Mouse (Mus musculus) heart, postnatal 14 days (tissue): Measurements from ENCODE around the gene Olfr568. TPM values are rescaled to one million over a fixed set of nuclear protein-coding genes. Genes with fewer than 3 reads are reported as not detected.

Experiments
- DNase-seq, 2 experiments: peaks; one replicate each; pipeline ENCODE4 v3.0.0; 2021 to 2022
- intact Hi-C: fragments of 180-260 bp; cut with DNase I; formaldehyde crosslinking; loops from one replicate; pipeline ENCODE4 v1.15.1; 2025
- long read RNA-seq, 2 experiments: library from polyadenylated mRNA; stranded (forward); transcript quantifications; one replicate each; pipeline ENCODE4 v2.0.0; 2021
- total RNA-seq, 2 experiments: library from RNA; stranded (reverse); gene quantifications; 2 replicates each; pipeline ENCODE4 v1.2.3; 2021

Gene Olfr568
- total RNA-seq, result not detected
- long read RNA-seq, experiment 1, result 0 reads
- long read RNA-seq, experiment 2, result 0 reads

DNA sequence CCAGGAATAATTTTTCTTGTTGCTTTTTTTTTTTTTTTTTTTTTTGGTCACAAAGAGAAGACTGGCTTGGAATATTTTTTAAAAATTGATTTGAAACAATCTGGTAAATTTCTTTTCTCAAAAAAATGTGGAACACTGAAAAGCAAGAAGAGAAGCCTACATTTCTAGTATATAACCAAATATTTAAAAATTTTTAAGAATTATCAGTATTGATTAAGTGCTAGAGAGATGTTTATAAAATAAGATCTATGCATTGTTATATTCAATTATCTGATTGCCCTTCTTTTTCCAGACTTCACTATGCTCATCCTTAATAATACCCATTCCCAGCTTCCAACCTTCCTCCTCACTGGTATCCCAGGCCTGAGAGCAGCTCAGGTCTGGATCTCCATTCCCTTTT, at the start of gene Olfr568:
Olfr568 (plus strand) TSS at position 301 of the 400 bp plus-strand sequence.
- no peak for DNase-seq
- intact Hi-C loops, result no loop called here

DNA sequence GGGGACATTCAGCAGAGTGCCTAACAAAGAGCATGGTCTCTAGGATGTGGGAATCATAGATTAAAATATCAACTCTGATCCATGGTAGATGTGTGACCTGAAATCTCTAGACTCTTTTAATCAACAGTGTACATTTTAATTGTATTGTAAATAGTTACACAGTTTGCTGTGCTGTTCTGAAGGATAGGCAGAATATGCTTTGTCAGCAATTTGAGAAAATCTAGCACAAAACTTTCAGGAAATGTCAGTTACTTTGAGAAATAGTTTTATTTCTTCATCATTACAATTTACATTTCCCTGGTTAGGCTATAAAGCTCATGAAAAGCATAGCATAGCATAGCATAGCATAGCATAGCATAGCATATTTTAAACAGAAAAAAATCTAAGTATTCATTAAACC, 21.1 kb upstream of the Olfr568 start:
- intact Hi-C loops, result no loop called here
- no peak for DNase-seq

DNA sequence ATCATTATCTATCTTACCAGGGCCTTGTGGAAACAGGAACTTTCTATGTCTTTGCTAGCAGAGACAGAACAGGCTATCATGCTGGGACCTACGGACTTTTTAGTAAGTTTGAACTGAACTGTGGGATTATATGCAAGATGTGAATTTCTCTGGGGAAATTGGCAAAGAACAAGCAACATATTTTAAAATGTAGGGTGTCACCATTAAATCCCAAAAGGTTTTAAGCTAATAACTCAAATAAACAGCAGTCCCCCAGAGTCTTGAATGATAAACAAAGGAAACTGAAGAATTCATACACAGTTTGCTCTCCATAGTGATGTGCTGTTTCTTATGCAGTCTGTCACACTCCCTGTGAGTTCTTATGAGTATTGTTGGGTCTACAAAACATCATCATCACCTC, 18.3 kb upstream of the Olfr568 start, which contains the start of gene Olfr566:
Olfr566 (minus strand) TSS at position 101 of the 400 bp plus-strand sequence.
- intact Hi-C loops, result no loop called here
- no peak for DNase-seq

DNA sequence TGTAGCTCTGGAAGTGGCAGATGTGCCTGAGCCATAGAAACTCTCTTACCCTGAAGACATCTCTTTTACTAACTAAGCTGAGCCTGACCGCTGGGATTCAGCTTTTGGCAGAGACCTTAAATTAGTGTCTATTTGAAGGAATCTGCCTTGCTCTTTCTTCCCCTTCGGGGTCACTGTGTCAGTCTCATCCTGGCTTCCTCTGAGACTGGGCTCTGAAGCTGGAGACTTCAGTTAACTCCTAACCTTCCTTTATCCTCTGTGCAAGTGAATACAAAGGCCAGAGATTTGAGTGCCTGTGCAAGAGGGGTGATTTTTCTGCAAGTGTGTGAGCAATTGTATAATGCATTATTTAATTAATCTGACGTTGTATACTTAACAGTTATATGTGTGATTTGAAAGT, 13.9 kb downstream of the Olfr568 start, which contains the start of gene Olfr569:
Olfr569 (minus strand) TSS at position 101 of the 400 bp plus-strand sequence.
- DNase-seq, result no peak
- intact Hi-C loops, result no loop called here

DNA sequence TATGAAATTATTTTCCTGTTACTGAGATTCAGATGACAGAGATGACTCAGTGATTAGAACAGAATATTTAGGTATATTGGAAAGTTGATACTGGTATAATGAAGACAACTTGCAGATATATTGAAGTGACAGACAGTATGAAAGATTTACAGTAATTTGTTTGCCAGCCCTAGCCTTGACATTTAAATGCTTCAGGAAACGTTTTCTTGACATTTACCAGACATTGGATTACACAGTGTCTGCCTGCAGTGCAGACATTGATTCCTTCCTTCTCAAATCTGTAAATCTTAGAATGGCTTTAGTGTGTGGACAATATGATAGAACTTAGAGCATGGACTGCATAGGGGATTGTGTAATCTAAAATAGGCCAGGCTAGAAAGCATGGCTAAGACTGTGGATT, 38.3 kb downstream of the Olfr568 start:
- no peak for DNase-seq
- intact Hi-C loops, result no loop called here

DNA sequence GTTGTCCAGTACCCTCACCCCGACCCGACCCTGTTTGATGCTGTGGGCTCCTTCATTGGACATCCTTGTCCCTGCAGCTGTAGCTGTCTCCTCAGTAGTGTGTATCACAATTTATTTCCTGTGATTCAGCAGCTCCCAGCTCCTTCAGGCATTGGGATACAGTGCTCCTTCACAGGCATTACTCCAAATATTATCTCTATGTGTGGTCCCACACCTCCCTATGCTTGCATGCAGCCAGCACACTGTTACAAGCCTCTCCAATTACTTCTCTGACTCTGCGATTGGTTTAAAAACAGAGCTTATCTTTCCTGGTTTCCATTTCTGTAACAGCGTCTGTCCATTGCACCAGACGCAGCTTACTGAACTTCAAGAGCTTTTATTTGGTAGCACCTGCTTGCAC, 39.5 kb downstream of the Olfr568 start:
- intact Hi-C loops, result no loop called here
- no peak for DNase-seq

DNA sequence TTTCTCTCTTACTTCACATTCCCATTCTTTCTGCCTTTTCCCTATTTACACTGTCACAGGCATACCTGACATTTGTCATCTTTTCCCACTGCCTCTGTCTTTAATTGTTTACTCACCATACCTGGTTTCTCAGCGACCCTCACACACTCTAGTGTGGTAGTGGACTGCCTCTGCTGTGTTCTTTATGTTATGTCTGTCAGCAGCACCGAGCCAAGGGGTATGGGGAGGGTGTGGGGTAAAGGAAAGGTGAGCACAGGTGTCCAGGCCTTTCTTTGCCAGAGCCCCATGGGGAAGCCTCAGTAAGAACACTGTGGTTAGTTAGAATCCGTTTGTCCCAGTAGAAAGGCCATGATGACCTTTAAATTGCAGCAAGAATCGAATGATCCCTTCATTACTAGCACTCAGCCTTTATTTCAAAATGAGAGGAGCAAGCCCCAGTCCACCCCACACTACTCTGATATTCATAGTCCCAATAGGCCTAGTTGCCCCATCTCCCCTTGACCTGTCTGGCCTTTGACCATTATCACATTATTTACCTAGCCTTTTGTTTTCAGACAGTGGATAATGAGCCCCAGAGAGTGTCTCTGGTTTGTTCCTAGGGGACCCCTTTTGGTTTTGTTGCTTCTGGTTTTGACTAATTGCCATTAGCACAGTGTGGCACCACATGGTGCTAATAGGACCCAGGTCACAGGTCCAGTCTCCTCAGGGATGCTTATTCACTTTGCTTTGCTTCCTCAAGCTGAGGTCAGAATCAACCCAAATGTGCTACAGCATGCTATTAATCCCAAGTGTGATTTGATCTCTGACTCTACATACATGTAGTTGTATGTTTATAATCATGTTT, 40.3 kb downstream of the Olfr568 start, which contains the start of gene Olfr571:
Olfr571 (minus strand) TSS at position 505 of the 844 bp plus-strand sequence.
- intact Hi-C loops, result no loop called here
- DNase-seq, result no peak

DNA sequence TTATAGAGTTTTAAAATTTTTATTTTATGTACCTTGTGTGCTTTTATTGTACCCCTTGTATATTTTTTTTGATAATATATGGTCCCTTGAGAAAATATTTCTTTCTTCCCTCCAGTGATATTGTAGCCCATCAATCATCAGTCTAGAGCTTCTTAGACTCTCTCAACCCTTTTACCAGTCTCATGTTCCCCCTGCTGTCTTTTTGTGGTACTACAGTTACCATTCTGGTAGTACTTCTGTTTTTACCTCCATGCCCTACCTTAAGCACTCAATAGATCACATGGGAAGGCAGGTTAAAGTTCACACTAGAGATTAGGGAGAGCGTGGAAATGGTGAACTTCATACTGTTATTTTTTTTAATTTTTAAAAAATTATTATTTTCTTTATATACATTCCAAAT, 42.7 kb downstream of the Olfr568 start:
- peak in 1 of 2 experiments; percentile 48 for DNase-seq
- intact Hi-C loops, result loop anchor here (2.0 to 10.0 kb wide), 3 partner anchors 225 to 407 kb away; partner anchors contain the start of genes Olfr556 and Olfr557

DNA sequence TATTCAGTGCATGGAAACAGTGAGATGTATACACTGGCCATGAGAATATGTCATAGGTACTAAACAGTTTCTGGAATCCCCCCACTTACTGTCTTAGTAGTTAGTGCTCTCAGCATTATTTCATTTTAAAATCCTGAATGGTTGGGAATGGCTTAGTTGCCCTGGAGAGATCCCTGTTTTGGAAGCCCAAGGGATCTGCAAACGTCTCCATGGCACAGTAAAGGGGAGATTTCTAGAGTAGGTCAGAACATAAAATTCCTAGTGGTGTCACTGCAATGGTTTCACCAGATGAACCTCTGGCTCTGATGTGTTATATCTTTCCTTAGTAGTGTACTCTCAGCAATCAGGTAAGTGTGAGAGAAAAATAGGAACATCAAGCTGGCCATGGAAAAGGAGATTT, 47.2 kb downstream of the Olfr568 start, which contains the start of gene Olfr572:
Olfr572 (plus strand) TSS at position 301 of the 400 bp plus-strand sequence.
- no peak for DNase-seq

DNA sequence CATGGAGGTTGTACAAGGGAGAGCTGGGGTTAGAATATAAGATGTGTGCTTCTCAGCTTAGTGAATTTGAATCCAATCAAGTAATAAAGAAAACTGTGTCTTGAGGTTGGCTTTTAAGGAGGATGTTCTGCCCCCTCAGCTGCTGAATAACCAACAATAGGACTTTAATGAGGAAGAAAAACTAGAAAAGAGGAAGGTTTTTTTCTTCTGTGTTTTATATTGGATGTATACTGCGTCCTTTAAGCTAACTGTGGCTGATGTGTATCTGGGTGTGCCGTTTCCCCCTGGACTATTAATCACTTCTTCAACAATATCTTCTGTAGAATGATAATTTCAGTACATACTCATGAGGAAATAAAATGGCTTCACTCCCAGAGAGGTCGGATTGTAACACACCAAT, 50.2 kb downstream of the Olfr568 start:
- intact Hi-C loops, result loop anchor here (10.0 kb wide), 1 partner anchor 232 kb away; the partner anchor contains the start of gene Olfr557
- no peak for DNase-seq

More for the DNA sequence above, 47.2 kb downstream of the Olfr568 start, which contains the start of gene Olfr572:
- intact Hi-C loops, result loop anchor here (10.0 kb wide), 1 partner anchor 229 kb away; the partner anchor contains the start of gene Olfr557

Other genes with a start within 250 kb of the Olfr568 start
- gene Olfr554, start 238.7 kb upstream of the Olfr568 start, total RNA-seq, result not detected
- not detected for gene Olfr555, start 218.3 kb upstream of the Olfr568 start, total RNA-seq
- not detected for gene Olfr556, start 212.2 kb upstream of the Olfr568 start, total RNA-seq
- 1 to 10 TPM; 7.7 to 8.7 TPM for gene Trim68, start 189.8 kb upstream of the Olfr568 start, total RNA-seq
- gene Olfr557, start 181.2 kb upstream of the Olfr568 start, total RNA-seq, result not detected
- 1 to 10 TPM; 4.8 to 5.1 TPM for gene Olfr558, start 174.9 kb upstream of the Olfr568 start, total RNA-seq
- gene Olfr33, start 158.1 kb upstream of the Olfr568 start, total RNA-seq, result not detected
- gene Olfr559, start 149.6 kb upstream of the Olfr568 start, total RNA-seq, result not detected
- under 1 TPM in 1 of 2 experiments, not detected in 1; 0.32 TPM for gene Olfr560, start 117.8 kb upstream of the Olfr568 start, total RNA-seq
- gene Olfr78, start 117.7 kb upstream of the Olfr568 start, total RNA-seq, result 1 to 10 TPM; 1.6 to 2.1 TPM
- gene Olfr561, start 105.9 kb upstream of the Olfr568 start, total RNA-seq, result not detected
- not detected for gene Olfr564, start 73.6 kb upstream of the Olfr568 start, total RNA-seq
- not detected for gene Olfr566, start 18.4 kb upstream of the Olfr568 start, total RNA-seq
- gene Olfr569, start 13.8 kb downstream of the Olfr568 start, total RNA-seq, result not detected
- gene Olfr570, start 17.5 kb downstream of the Olfr568 start, total RNA-seq, result not detected
- gene Olfr571, start 40.4 kb downstream of the Olfr568 start, total RNA-seq, result not detected
- not detected for gene Olfr572, start 47.3 kb downstream of the Olfr568 start, total RNA-seq
- gene Olfr573-ps1, start 65.5 kb downstream of the Olfr568 start, total RNA-seq, result not detected
- gene Olfr574, start 71.3 kb downstream of the Olfr568 start, total RNA-seq, result not detected
- gene Olfr575, start 81.7 kb downstream of the Olfr568 start, total RNA-seq, result not detected
- gene Olfr576, start 85.5 kb downstream of the Olfr568 start, total RNA-seq, result not detected
- not detected for gene Olfr577, start 98.8 kb downstream of the Olfr568 start, total RNA-seq
- not detected for gene Olfr578, start 112.2 kb downstream of the Olfr568 start, total RNA-seq
- not detected for gene Olfr582, start 160.9 kb downstream of the Olfr568 start, total RNA-seq
- gene Olfr583, start 174.2 kb downstream of the Olfr568 start, total RNA-seq, result not detected
- not detected for gene Olfr584, start 204.8 kb downstream of the Olfr568 start, total RNA-seq
- gene Olfr585, start 220.6 kb downstream of the Olfr568 start, total RNA-seq, result not detected
- not detected for gene Olfr586, start 248.5 kb downstream of the Olfr568 start, total RNA-seq